Mouse (Mus musculus): Measurements from ENCODE around the gene Cd59b.
"Not testable (repeated sequence)": the region's sequence is repeated elsewhere in the genome, so short reads cannot be mapped to it uniquely, and the experiment has no call there.

DNA sequence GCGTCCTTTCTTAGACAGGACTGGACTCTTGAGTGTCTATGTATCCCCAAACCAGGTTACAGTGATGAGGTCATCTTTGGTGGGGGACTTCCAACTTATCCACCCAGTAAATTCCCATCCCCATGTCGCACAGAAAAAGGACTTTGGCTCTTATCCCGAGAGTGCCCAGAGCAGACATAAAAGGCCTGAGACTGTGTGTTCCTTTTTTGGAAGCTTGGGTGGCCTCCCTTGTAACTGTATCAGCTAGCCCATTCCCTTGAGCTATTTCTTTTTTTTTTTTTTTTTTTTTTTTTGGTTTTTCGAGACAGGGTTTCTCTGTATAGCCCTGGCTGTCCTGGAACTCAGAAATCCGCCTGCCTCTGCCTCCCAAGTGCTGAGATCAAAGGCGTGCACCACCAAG, 4.1 kb upstream of the Cd59b start, which contains the start of gene Gm10912:
- not testable (repeated sequence) for TF ChIP-seq CTCF (IDR thresholded peaks at IDR 0.05; ENCODE audit: low read depth, low read length); POLR2A (IDR thresholded peaks at IDR 0.05; ENCODE audit: insufficient read depth, low read length); EP300 (IDR thresholded peaks at IDR 0.05; ENCODE audit: insufficient read depth, low read depth, low read length)
